Mouse (Mus musculus): ENCODE measurements at regions not wholly inside any gene's neighbourhood (a gene's known extent, or its start where the extent isn't known, plus 50 kb on each side); places are given as distances from the start of the nearest gene placed in this dataset.

- Histone ChIP-seq H3K4me2 (ENCODE audit: low read depth, low read length) (no peak overlapping the region), H3K27ac (replicated peaks; ENCODE audit: low read depth, low read length) (no peak overlapping the region), H3K9me3 (replicated peaks; ENCODE audit: control insufficient read depth, low read length) (no peaks in the 10 kb centered on the region), H3K36me3 (replicated peaks; ENCODE audit: control insufficient read depth, insufficient read depth, low read depth, low read length) (no peaks in the 10 kb centered on the region), H3K4me1 (ENCODE audit: control insufficient read depth, insufficient read depth, low read length) (no peaks in the 10 kb centered on the region; the same call in 1 of the 2 replicates), H3K9ac (replicated peaks; ENCODE audit: low read length) (no peak overlapping the region), H3K27me3 (ENCODE audit: control insufficient read depth, insufficient read depth, low read length) (no peaks in the 10 kb centered on the region), H3K4me3 (ENCODE audit: low read depth, low read length) (no peak overlapping the region)
- ATAC-seq (replicated peaks; ENCODE audit: insufficient number of reproducible peaks, low FRiP score, low TSS enrichment, low read depth) (no peak), DNase-seq (ENCODE audit: low spot score) (peak; percentile 59)
- 28% methylated on average over 12 of the region's 12 CpGs for WGBS
Measured at GRCm38 (mm10) chr14:61698358-61699055, 91.2 kb downstream of the Kcnrg start.

- H3K4me3 ChIP-seq (ENCODE audit: low read depth, low read length): no peak overlapping the region
Measured at GRCm38 (mm10) chr14:61699638-61700037, 92.4 kb downstream of the Kcnrg start.

GRCm38 (mm10) chr14:61701131-61701530 lies 93.9 kb downstream of the Kcnrg start:
- no peak overlapping the region for H3K4me2 ChIP-seq (ENCODE audit: low read depth, low read length)
- H3K9me3 ChIP-seq (replicated peaks; ENCODE audit: control insufficient read depth, low read length): no peaks in the 10 kb centered on the region
- H3K36me3 ChIP-seq (replicated peaks; ENCODE audit: control insufficient read depth, insufficient read depth, low read depth, low read length): no peaks in the 10 kb centered on the region
- H3K4me3 ChIP-seq (ENCODE audit: low read depth, low read length): no peak overlapping the region
- H3K9ac ChIP-seq (replicated peaks; ENCODE audit: low read length): no peak overlapping the region
- no peaks in the 10 kb centered on the region; the same call in 1 of the 2 replicates for H3K4me1 ChIP-seq (ENCODE audit: control insufficient read depth, insufficient read depth, low read length)
- H3K27ac ChIP-seq (replicated peaks; ENCODE audit: low read depth, low read length): no peak overlapping the region
- no peaks in the 10 kb centered on the region for H3K27me3 ChIP-seq (ENCODE audit: control insufficient read depth, insufficient read depth, low read length)
- 77% methylated on average over 10 of the region's 10 CpGs for WGBS
- no peak for DNase-seq (ENCODE audit: low spot score)
- ATAC-seq (replicated peaks; ENCODE audit: insufficient number of reproducible peaks, low FRiP score, low TSS enrichment, low read depth): no peak

More at GRCm38 (mm10) chr14:61699638-61700037, 92.4 kb downstream of the Kcnrg start:
- ATAC-seq (replicated peaks; ENCODE audit: insufficient number of reproducible peaks, low FRiP score, low TSS enrichment, low read depth) (no peak), DNase-seq (ENCODE audit: low spot score) (peak; percentile 9)
- no peaks in the 10 kb centered on the region; the same call in 1 of the 2 replicates for H3K4me1 ChIP-seq (ENCODE audit: control insufficient read depth, insufficient read depth, low read length)
- no peaks in the 10 kb centered on the region for H3K9me3 ChIP-seq (replicated peaks; ENCODE audit: control insufficient read depth, low read length)
- no peaks in the 10 kb centered on the region for H3K36me3 ChIP-seq (replicated peaks; ENCODE audit: control insufficient read depth, insufficient read depth, low read depth, low read length)
- no peaks in the 10 kb centered on the region for H3K27me3 ChIP-seq (ENCODE audit: control insufficient read depth, insufficient read depth, low read length)
- H3K27ac ChIP-seq (replicated peaks; ENCODE audit: low read depth, low read length): no peak overlapping the region
- no peak overlapping the region for H3K9ac ChIP-seq (replicated peaks; ENCODE audit: low read length)
- H3K4me2 ChIP-seq (ENCODE audit: low read depth, low read length): no peak overlapping the region
- 55% methylated on average over 7 of the region's 7 CpGs for WGBS

- ATAC-seq (replicated peaks; ENCODE audit: insufficient number of reproducible peaks, low FRiP score, low TSS enrichment, low read depth): no peak
- Histone ChIP-seq H3K9ac (replicated peaks; ENCODE audit: low read length) (no peak overlapping the region), H3K4me3 (ENCODE audit: low read depth, low read length) (no peak overlapping the region), H3K9me3 (replicated peaks; ENCODE audit: control insufficient read depth, low read length) (no peaks in the 10 kb centered on the region), H3K4me2 (ENCODE audit: low read depth, low read length) (no peak overlapping the region), H3K4me1 (ENCODE audit: control insufficient read depth, insufficient read depth, low read length) (no peaks in the 10 kb centered on the region), H3K36me3 (replicated peaks; ENCODE audit: control insufficient read depth, insufficient read depth, low read depth, low read length) (no peaks in the 10 kb centered on the region), H3K27ac (replicated peaks; ENCODE audit: low read depth, low read length) (no peak overlapping the region), H3K27me3 (ENCODE audit: control insufficient read depth, insufficient read depth, low read length) (no peaks in the 10 kb centered on the region)
- DNase-seq (ENCODE audit: low spot score): no peak
- 92% methylated on average over 3 of the region's 3 CpGs for WGBS
Measured at GRCm38 (mm10) chr14:61703916-61704315, 96.7 kb downstream of the Kcnrg start.

- Histone ChIP-seq H3K4me1 (ENCODE audit: control insufficient read depth, insufficient read depth, low read length) (no peaks in the 10 kb centered on the region), H3K27ac (replicated peaks; ENCODE audit: low read depth, low read length) (no peak overlapping the region), H3K27me3 (ENCODE audit: control insufficient read depth, insufficient read depth, low read length) (no peaks in the 10 kb centered on the region), H3K9ac (replicated peaks; ENCODE audit: low read length) (no peak overlapping the region), H3K4me2 (ENCODE audit: low read depth, low read length) (no peak overlapping the region), H3K9me3 (replicated peaks; ENCODE audit: control insufficient read depth, low read length) (no peaks in the 10 kb centered on the region), H3K4me3 (ENCODE audit: low read depth, low read length) (no peak overlapping the region), H3K36me3 (replicated peaks; ENCODE audit: control insufficient read depth, insufficient read depth, low read depth, low read length) (no peaks in the 10 kb centered on the region)
- DNase-seq (ENCODE audit: low spot score) (no peak), ATAC-seq (replicated peaks; ENCODE audit: insufficient number of reproducible peaks, low FRiP score, low TSS enrichment, low read depth) (no peak)
- WGBS: 77% methylated on average over 6 of the region's 6 CpGs
Measured at GRCm38 (mm10) chr14:61706984-61707383, 99.7 kb downstream of the Kcnrg start.

GRCm38 (mm10) chr14:61708331-61708730 lies 101.1 kb downstream of the Kcnrg start:
- Histone ChIP-seq H3K9me3 (replicated peaks; ENCODE audit: control insufficient read depth, low read length) (no peaks in the 10 kb centered on the region), H3K4me2 (ENCODE audit: low read depth, low read length) (no peak overlapping the region), H3K4me3 (ENCODE audit: low read depth, low read length) (no peak overlapping the region), H3K27me3 (ENCODE audit: control insufficient read depth, insufficient read depth, low read length) (no peaks in the 10 kb centered on the region), H3K27ac (replicated peaks; ENCODE audit: low read depth, low read length) (no peak overlapping the region), H3K36me3 (replicated peaks; ENCODE audit: control insufficient read depth, insufficient read depth, low read depth, low read length) (no peaks in the 10 kb centered on the region), H3K9ac (replicated peaks; ENCODE audit: low read length) (no peak overlapping the region), H3K4me1 (ENCODE audit: control insufficient read depth, insufficient read depth, low read length) (no peaks in the 10 kb centered on the region)
- ATAC-seq (replicated peaks; ENCODE audit: insufficient number of reproducible peaks, low FRiP score, low TSS enrichment, low read depth) (no peak), DNase-seq (ENCODE audit: low spot score) (no peak)
- WGBS: 75% methylated on average over 6 of the region's 6 CpGs

- Histone ChIP-seq H3K27me3 (ENCODE audit: control insufficient read depth, insufficient read depth, low read length) (no peaks in the 10 kb centered on the region), H3K9ac (replicated peaks; ENCODE audit: low read length) (no peak overlapping the region), H3K27ac (replicated peaks; ENCODE audit: low read depth, low read length) (no peak overlapping the region), H3K36me3 (replicated peaks; ENCODE audit: control insufficient read depth, insufficient read depth, low read depth, low read length) (no peaks in the 10 kb centered on the region), H3K4me2 (ENCODE audit: low read depth, low read length) (no peak overlapping the region), H3K4me1 (ENCODE audit: control insufficient read depth, insufficient read depth, low read length) (no peaks in the 10 kb centered on the region), H3K4me3 (ENCODE audit: low read depth, low read length) (no peak overlapping the region), H3K9me3 (replicated peaks; ENCODE audit: control insufficient read depth, low read length) (no peaks in the 10 kb centered on the region)
- ATAC-seq (replicated peaks; ENCODE audit: insufficient number of reproducible peaks, low FRiP score, low TSS enrichment, low read depth): no peak
- DNase-seq (ENCODE audit: low spot score): no peak
- WGBS: 93% methylated on average over 4 of the region's 4 CpGs
Measured at GRCm38 (mm10) chr14:61715746-61716145, 108.5 kb downstream of the Kcnrg start.

GRCm38 (mm10) chr14:61718392-61719124 lies 111.3 kb downstream of the Kcnrg start:
- no peak for DNase-seq (ENCODE audit: low spot score)
- 58% methylated on average over 4 of the region's 4 CpGs for WGBS
- Histone ChIP-seq H3K9me3 (replicated peaks; ENCODE audit: control insufficient read depth, low read length) (no peaks in the 10 kb centered on the region), H3K4me1 (ENCODE audit: control insufficient read depth, insufficient read depth, low read length) (no peaks in the 10 kb centered on the region), H3K27me3 (ENCODE audit: control insufficient read depth, insufficient read depth, low read length) (no peaks in the 10 kb centered on the region), H3K27ac (replicated peaks; ENCODE audit: low read depth, low read length) (no peak overlapping the region), H3K4me3 (ENCODE audit: low read depth, low read length) (no peak overlapping the region), H3K9ac (replicated peaks; ENCODE audit: low read length) (no peak overlapping the region), H3K36me3 (replicated peaks; ENCODE audit: control insufficient read depth, insufficient read depth, low read depth, low read length) (no peaks in the 10 kb centered on the region), H3K4me2 (ENCODE audit: low read depth, low read length) (no peak overlapping the region)
- no peak for ATAC-seq (replicated peaks; ENCODE audit: insufficient number of reproducible peaks, low FRiP score, low TSS enrichment, low read depth)

Data from embryonic facial prominence, embryonic 11.5 days (tissue).